Mouse (Mus musculus): ENCODE measurements at regions not wholly inside any gene's neighbourhood (a gene's known extent, or its start where the extent isn't known, plus 50 kb on each side); places are given as distances from the start of the nearest gene placed in this dataset.

DNA sequence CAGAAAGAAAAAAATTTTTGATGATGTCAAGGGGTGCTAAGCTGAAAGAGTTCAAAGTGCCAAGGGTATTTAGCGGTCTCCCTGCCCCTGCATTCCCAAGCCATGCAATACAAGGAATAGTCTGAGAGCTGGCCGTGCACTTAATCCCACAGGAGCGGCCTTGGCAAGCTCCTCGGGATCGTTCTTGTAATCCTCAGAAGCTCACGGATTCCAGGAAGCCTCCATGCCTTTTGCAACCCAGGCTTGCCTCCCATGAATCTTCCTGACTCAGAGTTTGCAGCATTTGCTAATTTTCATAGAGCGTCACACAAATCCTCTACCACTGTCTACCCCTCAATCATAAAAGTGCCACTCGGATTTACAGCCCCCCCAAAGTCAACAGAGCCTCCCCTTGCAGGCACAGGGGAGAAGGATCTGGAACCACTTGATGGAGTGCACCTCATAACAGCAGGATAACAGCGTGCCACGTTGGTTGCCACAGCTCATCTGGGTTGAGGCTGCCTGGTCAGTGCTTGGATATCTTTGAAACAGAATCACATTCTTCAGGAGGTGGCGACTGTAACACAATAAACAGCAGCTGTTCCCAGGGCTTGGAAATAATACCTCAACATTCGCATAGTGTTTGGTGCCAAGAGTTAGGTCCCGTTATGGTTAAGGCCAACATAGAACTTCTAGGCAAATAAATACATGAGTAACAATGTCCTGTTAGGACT lies 281.0 kb upstream of the Runx1 start:
- Histone ChIP-seq H3K9me3 (ENCODE audit: control insufficient read depth, low read length) (no peaks in the 10 kb centered on the region), H3K4me1 (ENCODE audit: control insufficient read depth, insufficient read depth, low read length) (no peaks in the 10 kb centered on the region), H3K27ac (ENCODE audit: low read length) (no peak overlapping the region), H3K4me2 (ENCODE audit: low read depth, low read length) (no peak overlapping the region), H3K9ac (ENCODE audit: low read depth, low read length) (no peak overlapping the region), H3K4me3 (ENCODE audit: low read length) (no peak overlapping the region), H3K27me3 (replicated peaks; ENCODE audit: control insufficient read depth, insufficient read depth, low read length) (no peaks in the 10 kb centered on the region), H3K36me3 (ENCODE audit: control insufficient read depth, insufficient read depth, low read length) (no peaks in the 10 kb centered on the region)
- ATAC-seq = no peak
- 59% methylated on average over 13 of the region's 13 CpGs for WGBS

DNA sequence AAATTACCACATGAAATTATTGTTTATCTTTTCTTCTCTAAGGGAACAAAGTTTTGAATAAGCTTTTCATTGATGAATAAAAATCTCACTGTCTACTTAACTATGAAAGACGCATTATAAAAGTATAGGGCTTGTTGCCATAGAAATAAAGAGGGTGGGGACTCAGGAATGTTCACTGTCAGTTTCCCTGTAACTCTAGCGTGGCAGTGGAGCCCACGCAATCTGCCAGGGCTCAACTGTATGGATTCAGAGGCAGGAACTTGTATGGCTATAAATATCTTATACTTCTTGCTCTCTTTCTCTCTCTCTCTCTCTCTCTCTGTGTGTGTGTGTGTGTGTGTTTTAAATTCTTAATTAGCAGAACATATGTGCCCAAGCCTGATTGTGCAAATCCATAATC lies 276.2 kb upstream of the Runx1 start:
- H3K4me3 ChIP-seq (ENCODE audit: low read length) = no peak overlapping the region
- no peak overlapping the region for H3K27ac ChIP-seq (ENCODE audit: low read length)
- 35% methylated on average over 3 of the region's 3 CpGs for WGBS
- no peaks in the 10 kb centered on the region for H3K36me3 ChIP-seq (ENCODE audit: control insufficient read depth, insufficient read depth, low read length)
- no peak overlapping the region for H3K9ac ChIP-seq (ENCODE audit: low read depth, low read length)
- no peak for ATAC-seq
- H3K4me2 ChIP-seq (ENCODE audit: low read depth, low read length) = no peak overlapping the region
- H3K9me3 ChIP-seq (ENCODE audit: control insufficient read depth, low read length) = no peaks in the 10 kb centered on the region
- H3K4me1 ChIP-seq (ENCODE audit: control insufficient read depth, insufficient read depth, low read length) = no peaks in the 10 kb centered on the region
- no peaks in the 10 kb centered on the region for H3K27me3 ChIP-seq (replicated peaks; ENCODE audit: control insufficient read depth, insufficient read depth, low read length)

DNA sequence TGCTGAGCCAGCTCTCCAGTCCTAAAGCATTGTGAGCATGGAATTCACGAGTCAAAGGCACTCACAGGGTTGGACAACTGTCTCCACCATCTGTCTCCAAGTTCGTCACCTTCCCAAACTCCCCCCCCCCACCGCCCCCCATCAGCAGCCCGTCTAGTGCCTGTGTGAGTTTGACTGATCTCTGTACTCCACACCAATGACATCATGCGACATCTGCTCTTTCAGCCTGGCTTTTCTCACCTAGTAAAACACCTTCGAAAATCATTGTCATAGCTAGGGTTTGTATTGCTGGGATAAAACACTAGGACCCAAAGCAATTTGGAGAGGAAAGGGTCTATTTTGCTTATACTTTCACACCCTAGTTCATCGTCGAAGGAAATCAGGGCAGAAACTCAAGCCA lies 272.1 kb upstream of the Runx1 start:
- ATAC-seq = no peak
- Histone ChIP-seq H3K27me3 (replicated peaks; ENCODE audit: control insufficient read depth, insufficient read depth, low read length) (no peaks in the 10 kb centered on the region), H3K36me3 (ENCODE audit: control insufficient read depth, insufficient read depth, low read length) (no peaks in the 10 kb centered on the region), H3K4me3 (ENCODE audit: low read length) (no peak overlapping the region), H3K27ac (ENCODE audit: low read length) (no peak overlapping the region), H3K4me2 (ENCODE audit: low read depth, low read length) (no peak overlapping the region), H3K4me1 (ENCODE audit: control insufficient read depth, insufficient read depth, low read length) (no peaks in the 10 kb centered on the region), H3K9ac (ENCODE audit: low read depth, low read length) (no peak overlapping the region), H3K9me3 (ENCODE audit: control insufficient read depth, low read length) (no peaks in the 10 kb centered on the region)
- 72% methylated on average over 8 of the region's 8 CpGs for WGBS

DNA sequence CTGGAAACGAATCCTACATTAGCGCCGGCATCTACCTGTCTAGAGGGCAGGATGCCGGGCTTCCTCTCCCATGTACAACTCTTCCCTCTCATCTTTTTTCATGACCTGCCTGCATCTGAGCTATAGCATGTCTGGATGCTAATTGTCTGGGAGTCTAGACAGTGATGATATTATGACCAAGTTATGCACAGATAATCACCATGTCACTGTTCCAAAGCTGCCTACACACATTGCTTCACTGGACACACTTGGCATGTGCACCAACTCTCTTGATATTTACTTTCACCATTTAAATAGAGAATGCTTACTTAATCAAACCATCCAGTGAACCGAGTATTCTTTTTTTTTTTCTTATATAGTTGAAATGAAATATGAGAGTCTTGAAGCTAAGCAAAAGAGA lies 270.2 kb upstream of the Runx1 start:
- 72% methylated on average over 5 of the region's 5 CpGs for WGBS
- ATAC-seq = no peak

DNA sequence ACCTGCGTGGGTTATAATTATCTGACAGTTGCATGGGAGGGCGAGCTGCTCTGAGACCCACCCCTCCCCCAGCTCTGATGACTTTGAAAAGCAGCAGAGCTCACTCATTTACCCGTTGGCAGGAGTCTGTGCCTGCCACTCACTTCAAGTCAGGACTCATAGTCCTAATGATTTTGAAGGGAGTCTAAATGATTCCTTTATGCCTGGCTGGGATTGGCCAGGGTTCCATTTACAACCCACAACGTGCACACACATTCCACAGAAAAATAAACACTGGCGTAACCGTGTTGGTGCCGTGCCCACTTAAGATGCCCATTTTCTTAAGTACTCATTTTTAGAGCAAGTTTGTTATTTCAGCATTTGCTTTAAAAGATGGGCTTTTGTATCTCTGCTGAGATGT lies 266.8 kb upstream of the Runx1 start:
- Histone ChIP-seq H3K9me3 (ENCODE audit: control insufficient read depth, low read length) (no peaks in the 10 kb centered on the region), H3K36me3 (ENCODE audit: control insufficient read depth, insufficient read depth, low read length) (no peaks in the 10 kb centered on the region), H3K4me3 (ENCODE audit: low read length) (no peak overlapping the region), H3K27me3 (replicated peaks; ENCODE audit: control insufficient read depth, insufficient read depth, low read length) (no peaks in the 10 kb centered on the region), H3K27ac (ENCODE audit: low read length) (no peak overlapping the region), H3K4me1 (ENCODE audit: control insufficient read depth, insufficient read depth, low read length) (no peaks in the 10 kb centered on the region), H3K9ac (ENCODE audit: low read depth, low read length) (no peak overlapping the region), H3K4me2 (ENCODE audit: low read depth, low read length) (no peak overlapping the region)
- no peak for ATAC-seq
- 26% methylated on average over 7 of the region's 7 CpGs for WGBS

More for the DNA sequence above, 270.2 kb upstream of the Runx1 start:
- no peaks in the 10 kb centered on the region for H3K36me3 ChIP-seq (ENCODE audit: control insufficient read depth, insufficient read depth, low read length)
- no peak overlapping the region for H3K9ac ChIP-seq (ENCODE audit: low read depth, low read length)
- no peak overlapping the region for H3K27ac ChIP-seq (ENCODE audit: low read length)
- no peak overlapping the region for H3K4me3 ChIP-seq (ENCODE audit: low read length)
- no peaks in the 10 kb centered on the region for H3K27me3 ChIP-seq (replicated peaks; ENCODE audit: control insufficient read depth, insufficient read depth, low read length)
- H3K9me3 ChIP-seq (ENCODE audit: control insufficient read depth, low read length) = no peaks in the 10 kb centered on the region
- H3K4me1 ChIP-seq (ENCODE audit: control insufficient read depth, insufficient read depth, low read length) = no peaks in the 10 kb centered on the region
- H3K4me2 ChIP-seq (ENCODE audit: low read depth, low read length) = no peak overlapping the region

DNA sequence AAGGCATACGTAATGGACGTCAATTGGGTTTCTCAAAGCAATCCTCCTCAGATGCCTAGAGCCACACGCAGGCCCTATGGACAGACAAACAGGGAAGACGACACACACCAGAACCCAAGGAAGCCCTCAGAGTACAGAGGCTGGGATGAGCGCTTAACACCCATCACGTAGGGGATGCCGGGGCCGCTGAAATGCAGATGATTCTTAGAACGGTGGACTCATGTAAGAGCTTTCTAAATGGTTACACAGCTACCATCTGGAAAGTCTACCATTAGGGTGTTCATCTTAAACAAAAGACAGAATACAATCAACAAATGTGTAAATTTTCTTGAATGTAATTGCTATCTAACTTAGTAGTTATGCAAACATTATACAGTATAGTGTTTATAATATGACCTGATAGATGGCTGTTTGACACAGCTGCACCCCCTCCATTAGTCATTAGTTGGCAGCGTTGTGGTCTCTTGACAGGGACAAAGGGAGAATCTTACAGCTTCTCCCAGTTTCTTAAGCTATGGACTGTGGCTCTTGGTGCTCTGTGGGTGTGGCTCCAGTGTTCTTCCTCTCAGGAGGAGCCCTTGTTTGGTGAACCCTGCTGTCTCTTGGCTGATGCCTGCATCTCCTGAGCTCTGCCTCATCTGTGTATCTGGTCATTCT lies 259.4 kb upstream of the Runx1 start:
- WGBS = 64% methylated on average over 10 of the region's 10 CpGs
- H3K4me2 ChIP-seq (ENCODE audit: low read depth, low read length) = no peak overlapping the region
- H3K9ac ChIP-seq (ENCODE audit: low read depth, low read length) = no peak overlapping the region
- no peaks in the 10 kb centered on the region for H3K9me3 ChIP-seq (ENCODE audit: control insufficient read depth, low read length)
- H3K27me3 ChIP-seq (replicated peaks; ENCODE audit: control insufficient read depth, insufficient read depth, low read length) = no peaks in the 10 kb centered on the region
- no peak overlapping the region for H3K4me3 ChIP-seq (ENCODE audit: low read length)
- 0 out of 2 replicates have a peak overlapping the region, but pooled peaks have one; percentile 9 for H3K27ac ChIP-seq (ENCODE audit: low read length)
- no peaks in the 10 kb centered on the region for H3K36me3 ChIP-seq (ENCODE audit: control insufficient read depth, insufficient read depth, low read length)
- no peaks in the 10 kb centered on the region; the same call in 1 of the 2 replicates for H3K4me1 ChIP-seq (ENCODE audit: control insufficient read depth, insufficient read depth, low read length)
- peak; percentile 65 for ATAC-seq

DNA sequence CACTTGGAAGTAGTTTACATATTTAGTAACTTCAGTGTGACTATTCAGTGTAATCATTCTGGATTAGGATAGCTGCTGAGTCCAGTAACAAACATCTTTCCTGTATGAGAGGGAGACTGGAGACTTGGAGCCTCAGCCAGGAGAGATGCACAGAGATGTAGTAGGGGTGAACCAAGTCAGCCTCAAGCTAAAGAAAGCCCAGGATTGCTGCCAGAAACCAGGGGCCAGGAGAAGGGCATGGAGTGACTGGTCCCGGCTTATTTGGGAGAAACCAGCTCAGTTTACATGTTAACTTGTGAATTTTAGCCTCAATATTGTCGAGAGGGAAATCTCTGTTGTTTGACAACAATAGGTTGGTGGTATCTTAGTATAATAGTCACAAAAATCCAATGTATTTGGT lies 257.8 kb upstream of the Runx1 start:
- no peaks in the 10 kb centered on the region for H3K27me3 ChIP-seq (replicated peaks; ENCODE audit: control insufficient read depth, insufficient read depth, low read length)
- H3K4me3 ChIP-seq (ENCODE audit: low read length) = no peak overlapping the region
- H3K36me3 ChIP-seq (ENCODE audit: control insufficient read depth, insufficient read depth, low read length) = no peaks in the 10 kb centered on the region
- 66% methylated on average over 2 of the region's 2 CpGs for WGBS
- H3K27ac ChIP-seq (ENCODE audit: low read length) = no peak overlapping the region
- H3K4me2 ChIP-seq (ENCODE audit: low read depth, low read length) = no peak overlapping the region
- no peaks in the 10 kb centered on the region for H3K9me3 ChIP-seq (ENCODE audit: control insufficient read depth, low read length)
- peaks cover 8% of the 10 kb centered on the region; the same call in 1 of the 2 replicates for H3K4me1 ChIP-seq (ENCODE audit: control insufficient read depth, insufficient read depth, low read length)
- ATAC-seq = no peak
- H3K9ac ChIP-seq (ENCODE audit: low read depth, low read length) = no peak overlapping the region

DNA sequence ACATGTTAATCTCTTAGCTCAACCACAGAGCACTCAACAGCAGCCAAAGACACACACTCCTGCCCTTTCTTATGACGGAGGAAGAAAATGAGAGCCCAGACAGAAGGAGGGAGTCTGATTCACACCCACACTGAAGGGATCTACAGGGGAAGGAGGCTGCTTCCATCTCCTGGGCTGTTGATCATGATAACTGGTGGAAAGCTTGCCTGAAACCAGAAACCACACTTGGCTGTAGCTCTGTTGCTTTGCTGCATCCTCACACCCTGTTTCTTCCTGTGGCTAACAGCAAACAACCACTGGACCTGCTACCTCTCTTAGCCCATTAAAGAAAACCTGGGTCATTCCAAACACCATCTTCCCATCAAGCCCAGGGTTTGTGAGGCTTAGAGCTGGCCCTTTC lies 257.2 kb upstream of the Runx1 start:
- Histone ChIP-seq H3K4me1 (ENCODE audit: control insufficient read depth, insufficient read depth, low read length) (peaks cover 8% of the 10 kb centered on the region; the same call in 1 of the 2 replicates), H3K36me3 (ENCODE audit: control insufficient read depth, insufficient read depth, low read length) (no peaks in the 10 kb centered on the region), H3K27ac (ENCODE audit: low read length) (no peak overlapping the region), H3K4me2 (ENCODE audit: low read depth, low read length) (no peak overlapping the region), H3K4me3 (ENCODE audit: low read length) (no peak overlapping the region), H3K9ac (ENCODE audit: low read depth, low read length) (no peak overlapping the region), H3K9me3 (ENCODE audit: control insufficient read depth, low read length) (no peaks in the 10 kb centered on the region), H3K27me3 (replicated peaks; ENCODE audit: control insufficient read depth, insufficient read depth, low read length) (no peaks in the 10 kb centered on the region)
- 81% methylated on average over 1 of the region's 1 CpGs for WGBS
- ATAC-seq = no peak

DNA sequence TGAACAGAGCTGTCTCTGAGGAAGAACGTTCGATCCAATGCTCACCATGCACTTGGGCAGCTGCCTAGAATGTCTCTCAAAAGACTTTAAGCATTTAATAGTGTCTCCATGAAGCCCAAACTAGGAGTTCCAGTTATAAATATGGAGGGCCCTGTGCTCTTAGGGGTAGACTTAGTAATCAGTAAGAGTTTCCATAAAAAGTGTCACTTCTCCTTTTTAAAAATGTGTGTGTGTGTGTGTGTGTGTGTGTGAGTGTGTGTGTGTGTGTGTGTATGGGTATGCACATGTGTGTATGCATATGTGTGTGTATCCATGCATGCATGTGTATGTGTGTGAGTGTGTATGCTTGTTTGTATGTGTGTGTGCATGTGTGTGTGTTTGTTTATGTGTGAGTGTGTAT lies 255.6 kb upstream of the Runx1 start:
- H3K9ac ChIP-seq (ENCODE audit: low read depth, low read length) = no peak overlapping the region
- H3K4me1 ChIP-seq (ENCODE audit: control insufficient read depth, insufficient read depth, low read length) = peaks cover 8% of the 10 kb centered on the region; the same call in 1 of the 2 replicates
- no peak overlapping the region for H3K4me2 ChIP-seq (ENCODE audit: low read depth, low read length)
- ATAC-seq = no peak
- no peak overlapping the region for H3K4me3 ChIP-seq (ENCODE audit: low read length)
- no peaks in the 10 kb centered on the region for H3K9me3 ChIP-seq (ENCODE audit: control insufficient read depth, low read length)
- no peaks in the 10 kb centered on the region for H3K36me3 ChIP-seq (ENCODE audit: control insufficient read depth, insufficient read depth, low read length)
- H3K27ac ChIP-seq (ENCODE audit: low read length) = no peak overlapping the region
- WGBS = 63% methylated on average over 2 of the region's 2 CpGs
- H3K27me3 ChIP-seq (replicated peaks; ENCODE audit: control insufficient read depth, insufficient read depth, low read length) = no peaks in the 10 kb centered on the region

Data from intestine, embryonic 16.5 days (tissue).